Mouse (Mus musculus): ENCODE measurements around the gene Bst1.

The Bst1 gene

GRCm38 (mm10) chr5:43818695-43819094, at the start of gene Bst1:
Bst1 (plus strand) TSS chr5:43818885.
- no peak for DNase-seq (ENCODE audit: low spot score)

GRCm38 (mm10) chr5:43770618-43771354, 47.9 kb upstream of the Bst1 start:
- DNase-seq (ENCODE audit: low spot score) = no peak

- DNase-seq (ENCODE audit: low spot score) = no peak
Observed at GRCm38 (mm10) chr5:43771555-43771954, 47.1 kb upstream of the Bst1 start.

- DNase-seq (ENCODE audit: low spot score) = no peak
Observed at GRCm38 (mm10) chr5:43776407-43776806, 42.3 kb upstream of the Bst1 start.

GRCm38 (mm10) chr5:43776993-43777392, 41.7 kb upstream of the Bst1 start:
- DNase-seq (ENCODE audit: low spot score) = no peak

GRCm38 (mm10) chr5:43778583-43778982, 40.1 kb upstream of the Bst1 start:
- DNase-seq (ENCODE audit: low spot score) = no peak

- no peak for DNase-seq (ENCODE audit: low spot score)
Observed at GRCm38 (mm10) chr5:43781423-43781976, 37.2 kb upstream of the Bst1 start.

GRCm38 (mm10) chr5:43781977-43782930, 36.4 kb upstream of the Bst1 start:
- DNase-seq (ENCODE audit: low spot score) = no peak

- DNase-seq (ENCODE audit: low spot score) = no peak
Observed at GRCm38 (mm10) chr5:43783996-43784395, 34.7 kb upstream of the Bst1 start.

GRCm38 (mm10) chr5:43786607-43787006, 32.1 kb upstream of the Bst1 start:
- DNase-seq (ENCODE audit: low spot score) = no peak

- no peak for DNase-seq (ENCODE audit: low spot score)
Observed at GRCm38 (mm10) chr5:43787976-43788752, 30.5 kb upstream of the Bst1 start.

GRCm38 (mm10) chr5:43792354-43792753, 26.3 kb upstream of the Bst1 start:
- no peak for DNase-seq (ENCODE audit: low spot score)

GRCm38 (mm10) chr5:43799530-43799929, 19.2 kb upstream of the Bst1 start:
- DNase-seq (ENCODE audit: low spot score) = no peak

GRCm38 (mm10) chr5:43800700-43801099, 18.0 kb upstream of the Bst1 start:
- DNase-seq (ENCODE audit: low spot score) = no peak

- no peak for DNase-seq (ENCODE audit: low spot score)
Observed at GRCm38 (mm10) chr5:43801253-43801652, 17.4 kb upstream of the Bst1 start.

GRCm38 (mm10) chr5:43801798-43802197, 16.9 kb upstream of the Bst1 start:
- no peak for DNase-seq (ENCODE audit: low spot score)

- no peak for DNase-seq (ENCODE audit: low spot score)
Observed at GRCm38 (mm10) chr5:43805401-43805800, 13.3 kb upstream of the Bst1 start.

GRCm38 (mm10) chr5:43806340-43806739, 12.3 kb upstream of the Bst1 start:
- no peak for DNase-seq (ENCODE audit: low spot score)

GRCm38 (mm10) chr5:43806914-43807313, 11.8 kb upstream of the Bst1 start:
- no peak for DNase-seq (ENCODE audit: low spot score)

GRCm38 (mm10) chr5:43807744-43808696, 10.7 kb upstream of the Bst1 start:
- DNase-seq (ENCODE audit: low spot score) = peak; percentile 54

Data from layer of hippocampus, adult 9-10 months (tissue).